Mouse (Mus musculus) cerebellum, adult 2 months (tissue): ENCODE results near the gene Orm2.

Source experiments
- CTCF ChIP-seq: fragments of 200-500 bp; IDR thresholded peaks from 2 replicates; pipeline ENCODE4 v1.5.1; 2011; ENCODE audit warnings: low read depth, mild to moderate bottlenecking, control low read depth, low read length, moderate library complexity, borderline replicate concordance; ENCODE audit not compliant: insufficient read depth
- POLR2A ChIP-seq: fragments of 200-500 bp; IDR thresholded peaks from 2 replicates; pipeline ENCODE4 v1.6.1; 2011; ENCODE audit warnings: low read length, control low read depth, borderline replicate concordance; ENCODE audit not compliant: insufficient read depth

GRCm38 (mm10) chr4:63404205-63404604 is 42.0 kb downstream of the Orm2 start:
- TF ChIP-seq CTCF (no peak), POLR2A (no peak)
